Mouse (Mus musculus): ENCODE results near the gene Mmp17. TPM values are rescaled to one million over a fixed set of nuclear protein-coding genes. Genes with fewer than 3 reads are reported as not detected.

The Mmp17 gene
- total and polyA plus RNA-seq, 2 experiments from 2014 or later, result 11.9 to 27.4 TPM

- no peaks in the 10 kb centered on the region for H3K4me1 ChIP-seq (ENCODE audit: insufficient read depth)
- no peak for DNase-seq
Observed at GRCm38 (mm10) chr5:129549716-129550115, 34.3 kb upstream of the Mmp17 start.

GRCm38 (mm10) chr5:129550790-129551189, 33.2 kb upstream of the Mmp17 start:
- peaks cover 80% of the 10 kb centered on the region for H3K36me3 ChIP-seq (ENCODE audit: insufficient read depth)
- H3K27ac ChIP-seq (ENCODE audit: low read depth, low read length), result no peak overlapping the region
- no peaks in the 10 kb centered on the region for H3K27me3 ChIP-seq (ENCODE audit: insufficient read depth, low read length)
- no peak overlapping the region for H3K9ac ChIP-seq
- no peaks in the 10 kb centered on the region for H3K9me3 ChIP-seq (ENCODE audit: low read length)
- DNase-seq, result no peak
- 96% methylated on average over 6 of the region's 6 CpGs for whole genome bisulfite sequencing
- no peaks in the 10 kb centered on the region for H3K4me1 ChIP-seq (ENCODE audit: insufficient read depth)
- no peak overlapping the region for H3K4me3 ChIP-seq (ENCODE audit: low read depth, low read length)
- TF ChIP-seq CTCF (IDR thresholded peaks at IDR 0.05; ENCODE audit: low read depth), result no peak
- H3K4me2 ChIP-seq (ENCODE audit: low read depth), result no peak overlapping the region
- ATAC-seq, result no peak

More at GRCm38 (mm10) chr5:129549716-129550115, 34.3 kb upstream of the Mmp17 start:
- Histone ChIP-seq H3K27me3 (ENCODE audit: insufficient read depth, low read length) (no peaks in the 10 kb centered on the region), H3K9me3 (ENCODE audit: low read length) (no peaks in the 10 kb centered on the region), H3K36me3 (ENCODE audit: insufficient read depth) (peaks cover 72% of the 10 kb centered on the region), H3K4me2 (ENCODE audit: low read depth) (no peak overlapping the region), H3K27ac (ENCODE audit: low read depth, low read length) (no peak overlapping the region), H3K9ac (no peak overlapping the region), H3K4me3 (ENCODE audit: low read depth, low read length) (no peak overlapping the region)
- WGBS, result 87% methylated on average over 12 of the region's 12 CpGs
- no peak for TF ChIP-seq CTCF (IDR thresholded peaks at IDR 0.05; ENCODE audit: low read depth)
- no peak for ATAC-seq

- no peak for ATAC-seq
- peaks cover 84% of the 10 kb centered on the region for H3K36me3 ChIP-seq (ENCODE audit: insufficient read depth)
- no peaks in the 10 kb centered on the region for H3K27me3 ChIP-seq (ENCODE audit: insufficient read depth, low read length)
- no peaks in the 10 kb centered on the region for H3K9me3 ChIP-seq (ENCODE audit: low read length)
- H3K4me2 ChIP-seq (ENCODE audit: low read depth), result no peak overlapping the region
- no peak for TF ChIP-seq CTCF (IDR thresholded peaks at IDR 0.05; ENCODE audit: low read depth)
- H3K4me1 ChIP-seq (ENCODE audit: insufficient read depth), result no peaks in the 10 kb centered on the region
- H3K4me3 ChIP-seq (ENCODE audit: low read depth, low read length), result no peak overlapping the region
- DNase-seq, result no peak
- WGBS, result 97% methylated on average over 2 of the region's 2 CpGs
- no peak overlapping the region for H3K9ac ChIP-seq
- no peak overlapping the region for H3K27ac ChIP-seq (ENCODE audit: low read depth, low read length)
Observed at GRCm38 (mm10) chr5:129551991-129552390, 32.0 kb upstream of the Mmp17 start.

- Histone ChIP-seq H3K27ac (ENCODE audit: low read depth, low read length) (no peak overlapping the region), H3K27me3 (ENCODE audit: insufficient read depth, low read length) (no peaks in the 10 kb centered on the region), H3K4me1 (ENCODE audit: insufficient read depth) (no peaks in the 10 kb centered on the region), H3K4me2 (ENCODE audit: low read depth) (no peak overlapping the region), H3K9ac (no peak overlapping the region), H3K4me3 (ENCODE audit: low read depth, low read length) (no peak overlapping the region), H3K9me3 (ENCODE audit: low read length) (no peaks in the 10 kb centered on the region), H3K36me3 (ENCODE audit: insufficient read depth) (peaks cover 90% of the 10 kb centered on the region)
- no peak for DNase-seq
- no peak for ATAC-seq
- TF ChIP-seq CTCF (IDR thresholded peaks at IDR 0.05; ENCODE audit: low read depth), result no peak
- WGBS, result 94% methylated on average over 6 of the region's 6 CpGs
Observed at GRCm38 (mm10) chr5:129553642-129554041, 30.3 kb upstream of the Mmp17 start.

- H3K4me3 ChIP-seq (ENCODE audit: low read depth, low read length), result no peak overlapping the region
- no peaks in the 10 kb centered on the region for H3K27me3 ChIP-seq (ENCODE audit: insufficient read depth, low read length)
- no peak for TF ChIP-seq CTCF (IDR thresholded peaks at IDR 0.05; ENCODE audit: low read depth)
- H3K27ac ChIP-seq (ENCODE audit: low read depth, low read length), result peak overlapping the region; percentile 64; the same call in 1 of the 2 replicates
- peaks cover 73% of the 10 kb centered on the region for H3K36me3 ChIP-seq (ENCODE audit: insufficient read depth)
- DNase-seq (no peak), ATAC-seq (no peak)
- H3K9ac ChIP-seq, result no peak overlapping the region
- WGBS, result 57% methylated on average over 5 of the region's 5 CpGs
- H3K4me2 ChIP-seq (ENCODE audit: low read depth), result no peak overlapping the region
- no peaks in the 10 kb centered on the region for H3K9me3 ChIP-seq (ENCODE audit: low read length)
- no peaks in the 10 kb centered on the region for H3K4me1 ChIP-seq (ENCODE audit: insufficient read depth)
Observed at GRCm38 (mm10) chr5:129558591-129558990, 25.4 kb upstream of the Mmp17 start.

- peaks cover 73% of the 10 kb centered on the region for H3K36me3 ChIP-seq (ENCODE audit: insufficient read depth)
- H3K4me3 ChIP-seq (ENCODE audit: low read depth, low read length), result no peak overlapping the region
- WGBS, result 58% methylated on average over 11 of the region's 11 CpGs
- peak overlapping the region; percentile 64 for H3K27ac ChIP-seq (ENCODE audit: low read depth, low read length)
- no peaks in the 10 kb centered on the region for H3K4me1 ChIP-seq (ENCODE audit: insufficient read depth)
- H3K27me3 ChIP-seq (ENCODE audit: insufficient read depth, low read length), result no peaks in the 10 kb centered on the region
- DNase-seq (no peak), ATAC-seq (no peak)
- H3K4me2 ChIP-seq (ENCODE audit: low read depth), result no peak overlapping the region
- no peak for TF ChIP-seq CTCF (IDR thresholded peaks at IDR 0.05; ENCODE audit: low read depth)
- no peaks in the 10 kb centered on the region for H3K9me3 ChIP-seq (ENCODE audit: low read length)
- no peak overlapping the region for H3K9ac ChIP-seq
Observed at GRCm38 (mm10) chr5:129559283-129559682, 24.7 kb upstream of the Mmp17 start.

- no peak overlapping the region for H3K4me3 ChIP-seq (ENCODE audit: low read depth, low read length)
- no peaks in the 10 kb centered on the region for H3K9me3 ChIP-seq (ENCODE audit: low read length)
- no peaks in the 10 kb centered on the region for H3K4me1 ChIP-seq (ENCODE audit: insufficient read depth)
- no peak overlapping the region for H3K9ac ChIP-seq
- H3K36me3 ChIP-seq (ENCODE audit: insufficient read depth), result peaks cover 68% of the 10 kb centered on the region
- WGBS, result 87% methylated on average over 8 of the region's 8 CpGs
- no peak for ATAC-seq
- no peak for TF ChIP-seq CTCF (IDR thresholded peaks at IDR 0.05; ENCODE audit: low read depth)
- H3K4me2 ChIP-seq (ENCODE audit: low read depth), result no peak overlapping the region
- H3K27me3 ChIP-seq (ENCODE audit: insufficient read depth, low read length), result no peaks in the 10 kb centered on the region
- H3K27ac ChIP-seq (ENCODE audit: low read depth, low read length), result no peak overlapping the region
- no peak for DNase-seq
Observed at GRCm38 (mm10) chr5:129562342-129562741, 21.6 kb upstream of the Mmp17 start.

All from forebrain, postnatal 0 days (tissue).